Mouse (Mus musculus) stomach, embryonic 15.5 days (tissue): ENCODE data around the gene Mtmr6. TPM values are rescaled to one million over a fixed set of nuclear protein-coding genes. Genes with fewer than 3 reads are reported as not detected.

Experiments
- microRNA counts: library from miRNA; unstranded; fragments of <30 nt; microRNA quantifications from one replicate; lab custom pipeline; 2016
- microRNA-seq: library from miRNA; unstranded; fragments of <30 nt; microRNA quantifications from one replicate; pipeline ENCODE4, GENCODE M21; 2016
- polyA plus RNA-seq: library from polyadenylated mRNA; unstranded; fragments of >200 nt; fragmentation: Nextera tagmentation; extraction: Ambion mirVana; gene quantifications from 2 replicates; pipeline ENCODE4 v1.2.1, GENCODE M21; 2015

The Mtmr6 gene
- polyA plus RNA-seq, 1 experiment from 2014 or later = 31.5 TPM

MicroRNAs within 50 kb of the gene (microRNA counts, 519-probe panel; counts per million panel counts)
- microRNA mmu-miR-719 (lab: Ali Mortazavi, UCI) = not detected

Small RNA genes within 50 kb of the gene (microRNA-seq; reads per million reads assigned to microRNA genes)
- gene Mir719 = not detected

Other genes starting within 250 kb of the Mtmr6 start
- 5.4 and 6.0 TPM in 2 replicates for gene Atp8a2, start 68.0 kb upstream of the Mtmr6 start, polyA plus RNA-seq
- gene Nupl1, start 13.8 kb upstream of the Mtmr6 start, polyA plus RNA-seq = 0.06 and 0.17 TPM in 2 replicates
- gene Gm49336, start 13.7 kb upstream of the Mtmr6 start, polyA plus RNA-seq = 44.7 and 48.9 TPM in 2 replicates
- 1.4 TPM in 2 replicates for gene Amer2, start 108.0 kb downstream of the Mtmr6 start, polyA plus RNA-seq